Mouse (Mus musculus) midbrain, postnatal 0 days (tissue): Measurements from ENCODE around the gene Cyth2. TPM values are rescaled to one million over a fixed set of nuclear protein-coding genes. Genes with fewer than 3 reads are reported as not detected.

Experiments used
- ATAC-seq: fragments of 200-750 bp; cut with Nextera tagmentation; 2 replicates; pipeline ENCODE4 v1.8.0; 2017; ENCODE audit warnings: moderate number of reproducible peaks, mild to moderate bottlenecking, moderate TSS enrichment, moderate library complexity; ENCODE audit not compliant: low FRiP score
- DNase-seq: peaks from one replicate; pipeline ENCODE4 v3.0.0-alpha.2; 2015; ENCODE audit warnings: low spot score
- H3K27ac ChIP-seq: fragments of 300-500 bp; sonication (generic); 2 replicates; pipeline ENCODE4 v1.5.1; 2014; ENCODE audit warnings: low read depth, mild to moderate bottlenecking, low read length, mixed read lengths
- H3K27me3 ChIP-seq: fragments of 300-500 bp; sonication (generic); 2 replicates; pipeline ENCODE4 v1.6.1; 2014; ENCODE audit warnings: low read length, control low read depth, mixed read lengths; ENCODE audit not compliant: insufficient read depth
- H3K36me3 ChIP-seq: fragments of 300-500 bp; sonication (generic); 2 replicates; pipeline ENCODE4 v1.6.1; 2014; ENCODE audit warnings: low read length, control low read depth, mixed read lengths; ENCODE audit not compliant: insufficient read depth
- H3K4me1 ChIP-seq: fragments of 300-500 bp; sonication (generic); 2 replicates; pipeline ENCODE4 v1.6.1; 2014; ENCODE audit warnings: mild to moderate bottlenecking, control low read depth, antibody characterized with exemption, low read length, mixed read lengths; ENCODE audit not compliant: insufficient read depth
- H3K4me2 ChIP-seq: fragments of 300-500 bp; sonication (generic); 2 replicates; pipeline ENCODE4 v1.6.1; 2014; ENCODE audit warnings: low read depth, mild to moderate bottlenecking, low read length, mixed read lengths; ENCODE audit not compliant: poor library complexity, severe bottlenecking
- H3K4me3 ChIP-seq: fragments of 300-500 bp; sonication (generic); 2 replicates; pipeline ENCODE4 v1.5.1; 2014; ENCODE audit warnings: low read depth, mild to moderate bottlenecking, low read length, moderate library complexity
- H3K9ac ChIP-seq: fragments of 300-500 bp; sonication (generic); replicated peaks from 2 replicates; pipeline ENCODE4 v1.6.1; 2014; ENCODE audit warnings: mild to moderate bottlenecking, low read length, moderate library complexity, mixed read lengths; ENCODE audit not compliant: poor library complexity, severe bottlenecking
- H3K9me3 ChIP-seq: fragments of 300-500 bp; sonication (generic); 2 replicates; pipeline ENCODE4 v1.6.1; 2016; ENCODE audit warnings: low read length, control low read depth
- CTCF ChIP-seq: IDR thresholded peaks from 2 replicates; pipeline ENCODE4 v1.5.1; 2016; ENCODE audit warnings: antibody characterized with exemption, mild to moderate bottlenecking
- WGBS: fragments of 180-500 bp; shearing (Covaris S2); extraction: QIAGEN DNeasy Blood & Tissue Kit; methylation state at CpG from one replicate; pipeline ENCODE4 v1.1.7; 2014; 5-methylcytosine and 5-hydroxymethylcytosine counted together
- polyA plus RNA-seq: library from polyadenylated mRNA; unstranded; fragments of >200 nt; fragmentation: Nextera tagmentation; extraction: Ambion mirVana; gene quantifications from 2 replicates; pipeline ENCODE4 v1.2.1, GENCODE M21; 2015
- total RNA-seq: library from RNA; depleted of rRNA; stranded (reverse); fragments of >200 nt; gene quantifications from 2 replicates; pipeline ENCODE4 v1.2.3, GENCODE M21; 2014; rRNA removed

Gene Cyth2
- 210 and 223 TPM in 2 replicates for total RNA-seq
- 219 and 236 TPM in 2 replicates for polyA plus RNA-seq

DNA sequence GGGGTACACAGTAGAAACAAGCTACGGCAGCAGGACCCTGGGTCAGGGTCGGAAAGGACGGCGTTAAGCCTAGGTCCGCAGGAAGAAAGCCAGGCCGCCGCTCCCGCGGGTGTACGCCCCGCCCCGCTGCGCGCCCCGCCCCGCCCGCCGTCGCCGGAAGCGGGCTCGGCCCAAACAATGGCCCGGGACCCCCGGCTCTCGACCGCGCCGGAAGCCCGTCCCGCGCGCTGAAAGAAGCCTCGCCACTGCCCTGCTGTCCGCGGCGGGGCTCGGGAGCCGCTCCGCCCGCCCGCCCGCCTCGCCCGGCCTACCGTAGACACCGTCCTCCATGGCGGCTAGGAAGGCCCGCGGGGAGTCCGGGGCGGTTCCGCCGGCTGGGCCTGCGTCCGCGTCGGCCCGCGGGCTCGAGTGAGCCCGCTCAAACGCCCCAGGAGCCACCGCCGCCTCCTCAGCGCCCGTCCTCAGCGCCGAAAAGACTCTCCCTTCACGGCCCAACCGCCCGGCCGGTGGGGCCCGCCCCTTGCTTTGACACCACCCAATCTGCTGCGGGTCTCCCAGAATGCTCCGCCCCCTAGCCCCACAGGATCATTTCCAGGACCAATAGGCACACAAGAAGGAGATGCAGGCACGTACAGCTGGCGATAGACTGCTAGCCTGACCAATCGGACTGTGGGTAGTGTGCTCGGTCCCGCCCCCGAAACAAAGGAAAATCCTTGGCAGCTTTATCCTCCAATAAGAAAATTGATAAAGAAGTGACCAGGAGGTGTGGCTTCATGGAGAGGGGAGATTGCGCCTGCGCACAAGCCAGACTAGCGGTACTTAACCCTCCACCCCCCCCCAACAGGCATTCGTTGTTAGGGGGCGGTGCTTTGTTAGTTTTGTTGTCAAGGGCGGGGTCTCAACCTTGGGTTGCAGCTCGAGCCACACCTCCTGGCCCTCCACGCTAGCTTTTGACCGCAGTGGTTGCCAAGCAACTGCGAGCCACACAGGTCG is at the start of gene Cyth2:
Gene Cyth2, minus strand, starts transcription at position 795 of the 993 bp plus-strand sequence.
- peak within 1 kb of the TSS; percentile 100 for H3K9ac ChIP-seq
- H3K36me3 ChIP-seq, result peaks cover 35% of the 10 kb centered on the region
- H3K4me2 ChIP-seq, result peak within 1 kb of the TSS; percentile 77
- H3K4me3 ChIP-seq, result peak within 1 kb of the TSS; percentile 92
- under 1% methylated on average over 59 of the region's 92 CpGs for WGBS
- H3K27ac ChIP-seq, result peak within 1 kb of the TSS; percentile 98
- no peaks in the 10 kb centered on the region for H3K27me3 ChIP-seq
- H3K4me1 ChIP-seq, result peaks cover 13% of the 10 kb centered on the region
- peak; percentile 29; the same call in 1 of the 2 replicates for TF ChIP-seq CTCF
- DNase-seq (peak; percentile 100), ATAC-seq (peak; percentile 98)
- H3K9me3 ChIP-seq, result no peaks in the 10 kb centered on the region

DNA sequence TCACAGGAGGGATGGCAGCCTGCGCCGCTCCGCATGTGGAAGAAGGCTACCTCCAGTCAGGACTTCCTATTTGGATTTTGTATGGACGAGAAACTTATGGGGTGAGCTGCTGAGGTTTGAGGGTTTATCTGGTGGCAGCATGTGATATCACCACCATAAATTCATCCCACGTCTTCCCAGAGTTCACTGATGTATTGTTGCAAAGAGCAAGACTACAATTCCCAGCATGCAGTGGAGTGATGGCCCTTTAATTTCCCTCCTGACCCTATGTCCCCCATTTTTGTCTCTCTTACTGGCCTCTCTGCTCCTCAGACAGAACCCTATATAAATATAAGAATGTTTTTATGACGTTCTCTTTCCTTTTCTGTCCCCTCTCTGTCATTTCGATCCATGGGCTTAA is 48.4 kb upstream of the Cyth2 start:
- DNase-seq (no peak), ATAC-seq (no peak)
- H3K4me3 ChIP-seq, result no peak overlapping the region
- peaks cover 7% of the 10 kb centered on the region; the same call in 1 of the 2 replicates for H3K36me3 ChIP-seq
- peaks cover 4% of the 10 kb centered on the region; the same call in 1 of the 2 replicates for H3K27me3 ChIP-seq
- WGBS, result 89% methylated on average over 7 of the region's 7 CpGs
- no peaks in the 10 kb centered on the region for H3K9me3 ChIP-seq
- no peak for TF ChIP-seq CTCF
- no peak overlapping the region for H3K27ac ChIP-seq
- H3K9ac ChIP-seq, result no peak overlapping the region
- peaks cover 9% of the 10 kb centered on the region for H3K4me1 ChIP-seq
- H3K4me2 ChIP-seq, result no peak overlapping the region

DNA sequence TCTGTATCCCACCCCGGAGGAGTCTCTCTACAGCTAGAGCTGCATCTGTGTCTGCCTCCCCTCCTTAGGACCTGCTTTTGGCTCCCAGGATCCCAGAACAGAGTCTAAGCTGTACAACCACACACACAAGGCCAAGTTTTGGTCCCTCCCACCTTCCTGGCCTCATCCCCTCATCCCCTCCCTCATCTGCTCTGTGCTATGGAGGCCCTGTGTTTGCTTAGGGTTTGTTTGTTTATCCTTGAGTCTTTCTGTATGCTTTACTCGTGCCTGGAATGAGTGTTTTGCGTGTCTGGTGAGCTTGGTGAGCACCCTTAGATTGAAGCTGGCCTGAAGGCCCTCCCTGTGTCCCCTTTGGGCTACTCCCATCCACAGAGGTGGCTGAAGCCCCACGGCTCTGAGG is 44.6 kb upstream of the Cyth2 start:
- no peak overlapping the region for H3K9ac ChIP-seq
- no peak for TF ChIP-seq CTCF
- no peak overlapping the region for H3K27ac ChIP-seq
- no peak overlapping the region for H3K4me2 ChIP-seq
- no peaks in the 10 kb centered on the region for H3K9me3 ChIP-seq
- H3K4me1 ChIP-seq, result 0 out of 2 replicates have a peak, but pooled peaks cover 2% of the 10 kb centered on the region
- H3K27me3 ChIP-seq, result peaks cover 4% of the 10 kb centered on the region; the same call in 1 of the 2 replicates
- H3K4me3 ChIP-seq, result no peak overlapping the region
- ATAC-seq (no peak), DNase-seq (no peak)
- 70% methylated on average over 4 of the region's 4 CpGs for WGBS
- H3K36me3 ChIP-seq, result peaks cover 17% of the 10 kb centered on the region

DNA sequence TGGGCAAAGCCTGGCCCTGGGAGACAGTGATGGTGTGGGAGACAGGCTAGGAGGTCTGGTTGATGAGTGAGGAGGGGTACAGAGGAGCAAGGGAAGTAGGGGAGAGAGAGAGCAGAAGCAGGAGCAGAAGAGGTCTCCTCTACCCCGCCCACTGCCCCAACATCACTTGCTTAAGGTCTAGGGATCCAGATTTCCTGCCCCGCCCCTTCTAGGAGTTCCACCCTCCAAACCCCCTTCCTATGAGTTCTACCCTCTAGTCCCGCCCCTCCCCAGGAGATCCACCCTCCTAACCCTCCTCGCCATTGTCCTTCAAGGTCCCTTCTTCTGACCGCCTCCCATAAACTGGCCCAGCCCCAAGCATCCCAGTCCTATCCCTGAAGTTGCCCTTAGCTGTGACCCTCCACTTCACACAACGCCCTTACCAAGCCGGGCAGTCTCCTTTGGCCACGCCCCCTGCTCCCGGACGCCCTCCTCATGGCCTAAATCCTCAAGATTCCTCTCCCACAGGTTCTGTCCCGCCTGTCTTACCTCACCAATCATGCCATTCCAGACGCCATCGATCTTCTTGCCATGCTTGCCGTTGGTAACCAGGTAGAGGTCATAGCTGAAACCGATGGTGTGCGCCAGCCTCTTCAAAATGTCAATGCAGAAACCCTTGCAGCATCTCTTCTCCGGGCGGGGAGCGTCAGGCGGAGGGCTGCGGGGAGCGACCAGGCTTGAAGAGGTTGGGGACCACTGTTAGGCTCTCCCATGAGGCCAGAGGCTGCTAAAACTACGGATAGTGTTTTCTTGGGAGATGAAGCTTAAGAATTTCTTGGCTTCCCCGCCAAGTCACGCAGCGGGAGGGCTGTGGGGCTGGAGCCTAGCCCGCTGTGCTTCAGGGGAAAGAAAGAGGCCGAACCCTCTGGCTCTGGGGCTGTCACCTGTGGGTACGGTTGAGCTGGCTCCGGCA is 42.8 kb upstream of the Cyth2 start:
- H3K36me3 ChIP-seq, result peaks cover 25% of the 10 kb centered on the region
- H3K4me1 ChIP-seq, result 0 out of 2 replicates have a peak, but pooled peaks cover 2% of the 10 kb centered on the region
- peak overlapping the region; percentile 36; the same call in 1 of the 2 replicates for H3K9ac ChIP-seq
- H3K4me3 ChIP-seq, result peak overlapping the region; percentile 24
- H3K9me3 ChIP-seq, result no peaks in the 10 kb centered on the region
- ATAC-seq, result no peak
- H3K27me3 ChIP-seq, result peaks cover 3% of the 10 kb centered on the region; the same call in 1 of the 2 replicates
- no peak for TF ChIP-seq CTCF
- DNase-seq, result no peak
- peak overlapping the region; percentile 42 for H3K4me2 ChIP-seq
- peak overlapping the region; percentile 18; the same call in 1 of the 2 replicates for H3K27ac ChIP-seq
- WGBS, result 10% methylated on average over 28 of the region's 30 CpGs

DNA sequence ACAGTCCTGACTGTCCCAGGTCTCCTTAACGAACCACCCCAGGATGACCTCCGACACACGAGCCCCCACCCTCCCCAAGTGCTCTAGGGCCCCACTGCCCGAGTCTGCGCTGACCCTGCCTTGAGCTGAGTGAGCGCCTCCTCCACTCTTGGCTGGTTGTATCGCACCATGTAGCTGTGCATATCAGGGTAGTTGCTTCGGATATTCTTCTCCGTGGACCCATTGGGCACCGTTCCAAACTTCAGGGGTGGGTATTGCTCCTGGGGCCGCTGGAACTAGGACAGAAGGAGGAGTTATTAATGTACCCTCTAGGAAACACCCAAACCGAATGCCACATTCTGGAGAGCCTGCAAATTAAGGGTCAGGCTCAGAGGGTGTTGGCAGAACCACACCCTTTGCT is 38.7 kb upstream of the Cyth2 start:
- peaks cover 24% of the 10 kb centered on the region for H3K36me3 ChIP-seq
- no peak for TF ChIP-seq CTCF
- 87% methylated on average over 12 of the region's 12 CpGs for WGBS

More for the DNA sequence above, 38.7 kb upstream of the Cyth2 start:
- Histone ChIP-seq H3K27ac (no peak overlapping the region), H3K4me3 (no peak overlapping the region), H3K9me3 (no peaks in the 10 kb centered on the region), H3K4me2 (no peak overlapping the region), H3K9ac (no peak overlapping the region), H3K4me1 (0 out of 2 replicates have a peak, but pooled peaks cover under 1% of the 10 kb centered on the region), H3K27me3 (no peaks in the 10 kb centered on the region)
- DNase-seq (no peak), ATAC-seq (no peak)
